Mouse (Mus musculus): ENCODE measurements around the gene Zfp536.
"Not testable (repeated sequence)": the region's sequence is repeated elsewhere in the genome, so short reads cannot be mapped to it uniquely, and the experiment has no call there.

Zfp536 gene

DNA sequence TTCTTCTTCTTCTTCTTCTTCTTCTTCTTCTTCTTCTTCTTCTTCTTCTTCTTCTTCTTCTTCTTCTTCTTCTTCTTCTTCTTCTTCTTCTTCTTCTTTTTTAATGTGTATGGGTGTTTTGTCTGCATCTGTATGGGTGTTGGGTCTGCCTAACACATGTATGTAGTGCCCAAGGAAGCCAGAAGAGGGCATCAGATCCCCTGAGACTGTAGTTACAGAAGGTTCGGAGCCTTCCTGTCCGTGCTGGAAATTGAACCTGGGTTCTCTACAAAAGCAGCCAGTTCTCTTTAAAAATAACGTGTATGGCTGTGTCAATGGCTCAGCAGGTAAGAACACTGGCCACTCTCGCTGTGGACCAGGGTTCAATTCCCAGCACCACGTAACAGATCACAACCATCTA lies 167.0 kb downstream of the Zfp536 start:
- DNase-seq (ENCODE audit: low spot score in 2 of 2): no peak

DNA sequence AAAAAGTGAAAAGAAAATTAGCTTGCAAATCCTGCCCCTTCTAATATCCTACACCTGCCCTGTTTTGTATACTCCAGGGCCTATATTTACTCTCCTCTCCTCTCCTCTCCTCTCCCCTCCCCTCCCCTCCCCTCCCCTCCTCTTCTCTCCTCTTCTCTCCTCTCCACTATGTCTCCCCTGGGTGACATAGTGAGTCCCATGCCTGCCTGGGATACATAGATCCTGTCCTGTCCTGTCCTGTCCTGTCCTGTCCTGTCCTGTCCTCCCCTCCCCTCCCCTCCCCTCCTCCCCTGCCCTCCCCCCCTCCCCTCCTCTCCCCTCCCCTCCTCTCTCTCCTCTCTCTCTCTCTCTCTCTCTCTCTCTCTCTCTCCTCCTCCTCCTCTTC lies 169.9 kb downstream of the Zfp536 start:
- DNase-seq (ENCODE audit: low spot score in 2 of 2): not testable (repeated sequence)

DNA sequence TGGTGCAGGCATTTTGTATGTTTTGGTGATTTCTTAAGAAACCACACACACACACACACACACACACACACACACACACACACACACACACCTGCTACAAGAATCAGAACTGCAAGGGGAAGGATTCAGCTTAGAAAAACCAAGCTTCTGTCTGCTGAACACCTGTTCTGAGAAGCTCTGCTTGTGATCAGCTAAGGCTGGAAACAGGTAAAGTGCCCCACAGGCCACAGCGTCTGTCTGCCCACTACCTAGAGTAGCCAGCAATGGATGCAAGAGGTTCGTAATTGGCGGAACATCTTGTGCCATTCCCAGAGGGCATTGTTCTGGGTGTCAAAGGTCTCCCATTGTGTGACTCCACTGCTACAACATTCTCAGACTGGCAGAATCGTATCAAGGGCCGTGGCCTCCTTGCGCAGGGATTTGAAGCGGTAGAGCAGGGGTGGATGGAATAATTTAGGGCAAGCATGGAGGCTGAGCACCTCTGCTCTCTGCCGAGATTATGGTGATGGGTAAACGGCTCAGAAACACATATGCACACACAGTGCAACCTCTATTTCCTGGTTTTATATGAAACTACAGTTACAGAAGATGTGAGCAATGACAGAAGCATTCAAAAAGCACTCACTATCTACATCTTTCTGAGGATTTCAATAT lies 170.4 kb downstream of the Zfp536 start:
- no peak for DNase-seq (ENCODE audit: low spot score in 2 of 2)

DNA sequence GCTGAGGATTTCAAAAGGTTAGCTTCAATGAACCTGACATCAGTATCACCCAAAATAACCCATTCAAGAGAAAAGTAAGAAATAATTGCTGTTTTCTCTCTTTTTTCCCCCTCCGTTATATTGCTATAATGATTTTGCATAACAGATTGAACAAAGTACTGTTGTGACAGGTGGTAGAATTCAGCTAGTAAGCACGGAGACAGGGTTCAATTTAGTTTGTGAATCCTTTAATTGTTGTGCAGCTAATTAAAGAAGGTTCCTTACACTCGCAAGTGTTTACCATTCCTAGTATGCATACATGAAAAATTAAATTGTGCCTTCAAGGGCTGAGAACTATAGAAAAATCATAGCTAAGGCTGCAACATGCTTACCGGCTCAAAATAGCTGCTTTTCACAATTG lies 173.1 kb downstream of the Zfp536 start:
- DNase-seq (ENCODE audit: low spot score in 2 of 2): no peak

DNA sequence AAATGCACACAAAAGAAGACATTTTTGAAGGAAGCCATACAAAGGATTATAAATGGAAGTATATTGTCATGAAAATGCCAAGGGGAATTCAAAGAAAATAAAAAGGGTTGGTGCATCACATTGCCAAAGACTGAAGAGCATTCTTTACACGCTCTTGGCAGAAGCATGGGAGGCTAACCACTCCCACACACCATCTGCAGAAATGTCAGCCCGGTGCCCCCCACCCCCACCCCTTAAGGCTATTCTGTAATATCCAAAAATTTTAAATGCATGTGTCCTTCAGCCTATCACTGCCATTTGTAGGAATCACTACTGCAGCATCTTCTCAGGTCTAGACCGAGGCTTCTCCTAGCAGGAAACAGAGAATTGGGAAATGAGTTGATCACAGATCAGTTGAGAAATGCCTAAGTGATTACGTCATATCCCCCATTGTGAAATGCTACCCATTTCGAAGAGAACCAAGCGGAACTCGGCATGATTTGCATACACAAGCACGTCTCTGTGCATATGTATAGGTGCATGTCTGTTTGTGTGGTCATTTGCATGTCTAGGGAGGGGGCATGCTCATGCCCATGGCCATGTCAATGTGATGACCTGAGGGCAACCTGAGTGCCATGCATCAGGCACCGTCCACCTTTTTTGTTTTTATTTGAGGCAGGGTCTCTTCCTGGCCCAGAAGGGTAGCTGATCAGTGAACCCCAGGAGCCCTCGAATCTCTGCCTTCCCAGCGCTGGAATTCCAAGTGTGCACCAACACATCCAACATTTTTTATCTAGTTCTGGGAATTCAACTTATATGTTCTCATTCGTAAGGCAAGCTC lies 179.0 kb downstream of the Zfp536 start:
- no peak for DNase-seq (ENCODE audit: low spot score in 2 of 2)

DNA sequence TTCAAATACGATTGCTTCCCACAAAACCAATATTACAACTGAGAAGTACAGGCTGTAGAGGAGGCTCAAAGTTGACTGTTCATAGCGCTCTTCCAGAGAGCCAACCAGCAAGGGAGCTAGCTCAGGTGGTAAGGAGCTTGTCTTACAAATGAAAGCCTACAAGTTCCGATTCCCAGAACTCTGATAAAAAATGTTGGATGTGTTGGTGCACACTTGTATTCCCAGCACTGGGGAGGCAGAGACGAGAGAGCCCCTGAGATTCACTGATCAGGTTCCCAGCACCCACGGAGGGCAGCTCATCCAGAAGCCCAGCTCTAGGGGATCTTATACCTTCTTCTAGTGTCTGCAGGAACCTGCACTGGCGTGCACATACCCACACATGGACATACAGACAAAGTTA lies 179.9 kb downstream of the Zfp536 start:
- DNase-seq (ENCODE audit: low spot score in 2 of 2): no peak

- no peak for DNase-seq (ENCODE audit: low spot score in 2 of 2)
Observed at GRCm38 (mm10) chr7:37586694-37587093, 186.7 kb downstream of the Zfp536 start.

DNA sequence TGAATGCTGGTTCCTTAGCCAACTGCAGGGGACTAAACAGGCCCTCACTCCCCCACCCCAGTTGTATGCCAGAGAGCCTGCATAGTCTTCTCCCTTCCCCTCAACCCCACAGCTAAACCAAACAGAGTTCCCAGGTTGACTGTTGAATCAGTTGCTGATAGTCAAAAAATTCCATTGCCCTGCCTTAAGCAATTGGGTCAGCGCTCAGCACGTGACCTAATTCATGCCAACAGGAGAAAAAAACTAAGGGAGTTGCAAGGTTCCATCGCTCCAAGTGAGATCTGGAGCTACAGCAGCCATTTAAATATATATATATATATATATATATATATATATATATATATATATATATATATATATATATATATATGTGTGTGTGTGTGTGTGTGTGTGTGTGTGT lies 192.2 kb downstream of the Zfp536 start:
- no peak for DNase-seq (ENCODE audit: low spot score in 2 of 2)

- no peak for DNase-seq (ENCODE audit: low spot score in 2 of 2)
Observed at GRCm38 (mm10) chr7:37580554-37580953, 192.9 kb downstream of the Zfp536 start.

- no peak for DNase-seq (ENCODE audit: low spot score in 2 of 2)
Observed at GRCm38 (mm10) chr7:37572021-37572420, 201.4 kb downstream of the Zfp536 start.

GRCm38 (mm10) chr7:37568811-37569500 lies 204.5 kb downstream of the Zfp536 start:
- no peak for DNase-seq (ENCODE audit: low spot score in 2 of 2)

DNA sequence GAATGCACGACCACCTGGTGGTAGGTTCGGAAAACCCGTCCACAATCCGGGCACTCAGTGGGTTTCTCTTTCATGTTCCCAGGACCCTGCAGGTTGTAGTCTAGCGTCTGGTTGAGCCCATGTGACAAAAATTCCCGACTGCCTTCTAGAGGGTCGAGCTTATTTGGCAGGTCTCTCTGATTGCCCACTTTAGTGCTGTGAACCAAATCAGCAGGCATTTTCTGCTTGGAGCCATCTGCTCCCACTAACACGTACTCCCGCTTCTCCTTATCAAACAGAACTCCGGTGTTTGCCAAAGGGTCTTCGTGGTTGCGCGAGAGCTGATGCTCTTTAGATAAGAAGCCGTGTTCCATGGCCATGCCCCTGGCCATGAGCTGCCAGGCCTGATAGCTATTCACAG lies 205.4 kb downstream of the Zfp536 start:
- no peak for DNase-seq (ENCODE audit: low spot score in 2 of 2)

GRCm38 (mm10) chr7:37566019-37566418 lies 207.4 kb downstream of the Zfp536 start:
- no peak for DNase-seq (ENCODE audit: low spot score in 2 of 2)

- no peak for DNase-seq (ENCODE audit: low spot score in 2 of 2)
Observed at GRCm38 (mm10) chr7:37565371-37565770, 208.1 kb downstream of the Zfp536 start.

DNA sequence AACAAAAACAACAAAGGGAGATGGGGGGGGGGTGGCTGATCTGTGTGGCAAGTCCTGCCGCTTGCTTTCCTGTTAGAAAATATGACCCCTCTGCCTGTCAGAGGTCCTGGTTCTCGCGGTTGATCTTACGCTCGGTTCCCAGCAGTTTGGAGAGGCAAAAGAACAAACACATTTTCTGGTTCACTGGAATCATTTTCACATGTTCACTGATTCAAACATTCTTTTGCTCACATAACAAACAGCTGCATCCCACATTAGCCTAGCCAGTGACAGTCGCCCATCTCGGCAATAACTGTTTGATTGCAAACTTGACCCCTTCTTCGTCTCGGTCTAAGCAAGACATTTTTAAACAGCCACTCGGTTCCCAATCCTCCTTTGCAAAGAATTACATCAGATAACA lies 208.8 kb downstream of the Zfp536 start:
- no peak for DNase-seq (ENCODE audit: low spot score in 2 of 2)

DNA sequence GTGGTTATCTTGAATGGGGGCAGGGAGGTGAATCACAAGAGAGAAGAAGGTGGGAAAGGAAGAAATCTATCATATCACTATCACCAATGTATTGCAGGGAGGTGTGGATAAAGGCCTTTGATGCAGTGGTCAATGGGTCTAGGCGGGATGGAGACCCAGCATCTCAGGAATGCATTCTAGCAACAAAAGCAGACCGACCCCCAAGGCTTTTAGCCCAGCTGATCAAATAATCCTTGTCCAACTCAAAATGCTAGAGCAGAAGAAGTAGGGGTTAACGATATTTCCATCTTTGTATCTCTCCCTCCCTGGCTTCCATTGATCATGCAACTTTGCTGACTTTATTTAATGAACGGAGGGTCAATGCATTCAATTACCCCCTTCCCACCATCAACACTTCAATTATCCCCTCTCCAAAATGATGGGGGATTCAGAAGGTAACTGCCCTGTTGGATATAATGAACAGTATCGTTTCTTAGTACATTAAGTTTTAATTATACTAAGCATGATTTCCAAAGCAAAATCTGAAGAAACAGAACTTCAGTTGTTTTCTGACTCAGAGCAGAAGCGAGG lies 209.5 kb downstream of the Zfp536 start:
- no peak for DNase-seq (ENCODE audit: low spot score in 2 of 2)

- no peak for DNase-seq (ENCODE audit: low spot score in 2 of 2)
Observed at GRCm38 (mm10) chr7:37563171-37563574, 210.3 kb downstream of the Zfp536 start.

- DNase-seq (ENCODE audit: low spot score in 2 of 2): no peak
Observed at GRCm38 (mm10) chr7:37562505-37562904, 210.9 kb downstream of the Zfp536 start.

DNA sequence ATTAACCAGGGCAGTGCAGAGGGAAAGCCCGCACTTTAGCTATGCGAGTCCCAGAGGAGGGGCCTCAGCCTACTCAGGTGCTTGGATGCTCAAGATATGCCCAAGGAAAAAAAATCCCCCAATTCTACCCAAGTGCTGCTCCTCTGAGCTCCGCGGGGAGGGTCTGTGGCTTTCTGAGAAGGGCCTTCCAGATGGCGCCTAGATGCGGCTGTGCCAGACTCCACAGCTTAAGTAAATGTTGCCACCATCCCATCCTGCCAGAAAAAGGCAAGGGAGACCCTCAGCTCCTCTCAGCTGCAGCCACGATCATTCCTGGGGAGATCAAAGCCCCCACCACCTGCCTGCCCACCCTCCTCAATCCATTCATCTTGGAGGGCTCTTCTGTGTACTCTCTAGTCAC lies 212.9 kb downstream of the Zfp536 start:
- DNase-seq (ENCODE audit: low spot score in 2 of 2): no peak

DNA sequence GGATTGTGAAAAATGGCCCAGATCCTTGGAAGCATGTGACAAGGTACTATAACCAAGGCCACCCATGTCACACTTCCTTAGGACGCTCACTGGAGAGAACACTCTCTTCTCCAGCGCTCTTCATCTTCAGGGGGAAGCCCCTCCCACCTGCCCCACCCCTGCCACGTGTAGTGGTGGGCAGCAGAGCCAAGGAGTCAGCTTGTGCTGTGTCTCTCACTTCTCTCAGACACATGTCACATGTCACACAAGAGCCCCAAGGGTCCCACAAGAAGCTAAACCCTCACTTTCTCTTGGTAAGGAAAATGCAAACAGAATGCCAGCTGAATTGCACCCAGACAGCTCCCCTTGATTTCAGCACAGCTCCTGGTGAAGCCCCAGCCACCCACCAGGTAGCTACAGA lies 213.6 kb downstream of the Zfp536 start:
- DNase-seq (ENCODE audit: low spot score in 2 of 2): no peak

DNA sequence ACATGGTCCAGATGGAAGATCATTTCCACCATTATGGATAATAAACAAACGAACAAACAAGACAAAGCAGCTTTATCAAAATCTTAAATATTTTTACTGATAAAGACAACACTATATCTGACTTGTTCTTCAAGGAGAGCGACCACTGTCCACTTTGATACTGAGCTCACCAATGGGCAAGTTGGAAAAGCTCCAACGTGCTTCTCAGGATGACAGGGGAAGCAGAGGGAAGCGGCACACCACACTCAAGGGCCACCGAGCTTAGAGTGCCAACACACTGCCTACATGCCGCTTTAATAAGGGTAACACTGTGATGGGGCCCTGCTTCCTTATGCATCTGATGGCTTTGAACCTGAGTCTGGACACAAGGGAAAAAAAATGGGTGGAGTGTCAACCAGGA lies 214.1 kb downstream of the Zfp536 start:
- DNase-seq (ENCODE audit: low spot score in 2 of 2): no peak

GRCm38 (mm10) chr7:37556811-37557210 lies 216.6 kb downstream of the Zfp536 start:
- DNase-seq (ENCODE audit: low spot score in 2 of 2): no peak

DNA sequence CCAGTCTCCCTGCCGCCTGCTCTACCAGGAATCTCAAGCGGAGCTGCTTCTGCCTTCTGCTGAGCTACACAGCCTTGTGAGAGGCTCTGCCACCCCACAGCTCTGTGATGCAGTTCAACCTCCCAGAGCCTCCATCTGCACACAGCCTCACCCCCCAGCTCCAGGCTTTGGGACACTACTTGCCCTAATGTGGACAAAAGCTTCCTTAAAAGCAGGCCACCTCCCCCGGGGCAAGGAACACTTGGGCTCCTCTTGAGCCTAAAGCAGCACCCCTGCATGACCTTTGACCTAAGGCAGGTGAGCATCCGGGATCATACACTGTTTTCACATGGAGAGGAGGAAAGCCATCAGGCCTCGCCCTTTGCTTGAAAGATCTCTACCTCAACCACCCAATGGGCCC lies 219.0 kb downstream of the Zfp536 start:
- no peak for DNase-seq (ENCODE audit: low spot score in 2 of 2)

Measured in urinary bladder, adult 18-20 months (tissue).